Mouse (Mus musculus) neural tube, embryonic 11.5 days (tissue): ENCODE measurements around the gene Antxr2. TPM values are rescaled to one million over a fixed set of nuclear protein-coding genes. Genes with fewer than 3 reads are reported as not detected.

ENCODE experiments used
- ATAC-seq: fragments of 200-750 bp; cut with Nextera tagmentation; 2 replicates; pipeline ENCODE4 v1.8.0; 2017; ENCODE audit warnings: moderate number of reproducible peaks, mild to moderate bottlenecking, moderate TSS enrichment, moderate library complexity; ENCODE audit not compliant: insufficient read depth, low FRiP score, low TSS enrichment
- DNase-seq: peaks from one replicate; pipeline ENCODE4 v3.0.0-alpha.2; 2015; ENCODE audit warnings: low spot score
- H3K27ac ChIP-seq: fragments of 300-500 bp; sonication (generic); 2 replicates; pipeline ENCODE4 v1.5.1; 2014; ENCODE audit warnings: low read depth, mild to moderate bottlenecking, low read length
- H3K27me3 ChIP-seq: fragments of 300-500 bp; sonication (generic); 2 replicates; pipeline ENCODE4 v1.6.1; 2014; ENCODE audit warnings: mild to moderate bottlenecking, low read length, mixed read lengths; ENCODE audit not compliant: control insufficient read depth, insufficient read depth
- H3K36me3 ChIP-seq: fragments of 300-500 bp; sonication (generic); 2 replicates; pipeline ENCODE4 v1.6.1; 2014; ENCODE audit warnings: mild to moderate bottlenecking, low read length, moderate library complexity, mixed read lengths; ENCODE audit not compliant: control insufficient read depth, insufficient read depth
- H3K4me1 ChIP-seq: fragments of 300-500 bp; sonication (generic); 2 replicates; pipeline ENCODE4 v1.6.1; 2014; ENCODE audit warnings: low read length, mixed read lengths; ENCODE audit not compliant: control insufficient read depth, insufficient read depth
- H3K4me2 ChIP-seq: fragments of 300-500 bp; sonication (generic); 2 replicates; pipeline ENCODE4 v1.6.1; 2014; ENCODE audit warnings: low read depth, mild to moderate bottlenecking, moderate library complexity
- H3K4me3 ChIP-seq: fragments of 300-500 bp; sonication (generic); 2 replicates; pipeline ENCODE4 v1.5.1; 2014; ENCODE audit warnings: low read depth, low read length
- H3K9ac ChIP-seq: fragments of 300-500 bp; sonication (generic); 2 replicates; pipeline ENCODE4 v1.6.1; 2014; ENCODE audit warnings: mild to moderate bottlenecking, low read length
- H3K9me3 ChIP-seq: fragments of 300-500 bp; sonication (generic); 2 replicates; pipeline ENCODE4 v1.6.1; 2016; ENCODE audit warnings: low read length; ENCODE audit not compliant: control insufficient read depth
- WGBS: fragments of 180-500 bp; shearing (Covaris S2); extraction: QIAGEN DNeasy Blood & Tissue Kit; methylation state at CpG from one replicate; pipeline ENCODE4 v1.1.7; 2014; 5-methylcytosine and 5-hydroxymethylcytosine counted together
- polyA plus RNA-seq: library from polyadenylated mRNA; unstranded; fragments of >200 nt; fragmentation: Nextera tagmentation; extraction: Ambion mirVana; gene quantifications from 2 replicates; pipeline ENCODE4 v1.2.1, GENCODE M21; 2014

The Antxr2 gene
- polyA plus RNA-seq, 1 experiment from 2014 or later = 14.5 TPM

DNA sequence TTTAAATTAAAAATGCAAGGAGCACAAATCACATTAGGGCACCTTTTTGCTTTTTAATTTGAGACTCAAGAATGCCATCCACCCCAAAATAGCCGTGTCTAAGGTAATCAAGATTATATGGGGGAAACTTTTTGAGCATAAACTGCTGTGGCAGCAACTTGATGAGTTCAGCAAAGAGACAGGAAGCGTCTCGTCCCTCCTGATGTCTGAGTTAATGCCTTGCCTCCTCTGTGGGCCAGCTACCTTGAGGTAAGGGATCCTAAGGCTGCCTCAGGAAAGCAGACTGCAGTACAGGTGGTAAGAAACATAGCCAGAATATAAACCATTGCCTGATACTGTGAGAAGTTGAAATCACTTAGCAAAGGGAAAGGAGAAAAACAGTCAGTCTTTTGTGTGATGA lies 71.8 kb downstream of the Antxr2 start:
- Histone ChIP-seq H3K9me3 (no peaks in the 10 kb centered on the region), H3K27ac (no peak overlapping the region), H3K9ac (no peak overlapping the region), H3K4me2 (no peak overlapping the region), H3K27me3 (no peaks in the 10 kb centered on the region), H3K4me3 (no peak overlapping the region), H3K36me3 (no peaks in the 10 kb centered on the region), H3K4me1 (no peaks in the 10 kb centered on the region)
- 86% methylated on average over 3 of the region's 3 CpGs for WGBS
- ATAC-seq (no peak), DNase-seq (no peak)

DNA sequence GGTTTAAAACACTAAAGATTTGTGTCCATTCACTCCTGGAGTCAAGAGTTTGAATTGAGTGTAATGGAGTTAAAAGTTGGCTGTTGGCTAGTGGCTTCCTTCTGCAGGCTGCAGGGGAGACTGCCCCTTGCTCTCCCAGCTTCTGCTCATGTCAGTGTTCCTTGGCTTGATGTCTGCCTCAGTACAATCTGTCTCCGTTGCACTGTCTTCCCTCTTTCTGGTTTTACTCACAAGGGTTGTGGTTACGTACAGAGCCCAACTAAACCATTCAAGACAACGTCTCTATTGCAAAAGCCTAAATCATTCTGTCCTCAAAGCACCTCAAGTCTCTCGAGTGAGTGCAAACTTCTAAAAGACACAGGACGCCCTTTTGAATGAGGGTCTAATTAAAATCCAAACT lies 73.3 kb downstream of the Antxr2 start:
- WGBS = 86% methylated on average over 5 of the region's 5 CpGs
- no peak for DNase-seq
- H3K9me3 ChIP-seq = no peaks in the 10 kb centered on the region

DNA sequence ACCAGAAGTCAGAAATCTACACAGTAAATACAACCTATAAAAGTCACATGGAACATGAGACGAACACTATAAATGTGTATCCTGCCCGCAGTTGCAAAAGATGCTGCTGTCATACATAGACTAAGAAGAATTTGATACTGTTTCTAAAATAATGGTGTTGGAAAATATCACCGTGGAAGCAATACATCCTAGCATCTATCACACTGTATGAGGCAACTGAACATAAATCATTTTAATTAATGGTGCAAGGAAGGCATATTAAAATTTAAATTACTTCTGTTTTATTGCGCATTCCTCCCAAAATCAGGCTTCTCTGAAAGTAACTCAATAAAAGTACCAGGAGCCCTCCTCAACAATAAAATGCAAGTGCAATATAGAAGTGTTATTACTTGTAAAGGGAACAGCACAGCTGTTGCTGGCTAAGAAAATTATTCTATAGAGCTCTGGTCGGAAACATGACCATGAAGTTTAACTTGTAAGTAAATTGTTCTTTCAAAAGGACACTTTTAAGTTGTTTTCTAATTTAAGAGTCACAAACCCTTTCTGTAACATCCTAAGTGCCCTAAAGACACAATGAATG lies 76.6 kb downstream of the Antxr2 start:
- Histone ChIP-seq H3K4me1 (no peaks in the 10 kb centered on the region), H3K27me3 (no peaks in the 10 kb centered on the region), H3K4me2 (no peak overlapping the region), H3K27ac (no peak overlapping the region), H3K4me3 (no peak overlapping the region), H3K36me3 (no peaks in the 10 kb centered on the region), H3K9me3 (no peaks in the 10 kb centered on the region), H3K9ac (no peak overlapping the region)
- ATAC-seq (no peak), DNase-seq (no peak)
- WGBS = 82% methylated on average over 5 of the region's 5 CpGs

More for the DNA sequence above, 73.3 kb downstream of the Antxr2 start:
- H3K9ac ChIP-seq = no peak overlapping the region
- ATAC-seq = no peak
- H3K4me1 ChIP-seq = no peaks in the 10 kb centered on the region
- no peak overlapping the region for H3K27ac ChIP-seq
- no peaks in the 10 kb centered on the region for H3K36me3 ChIP-seq
- H3K4me3 ChIP-seq = no peak overlapping the region
- H3K4me2 ChIP-seq = no peak overlapping the region
- H3K27me3 ChIP-seq = no peaks in the 10 kb centered on the region

DNA sequence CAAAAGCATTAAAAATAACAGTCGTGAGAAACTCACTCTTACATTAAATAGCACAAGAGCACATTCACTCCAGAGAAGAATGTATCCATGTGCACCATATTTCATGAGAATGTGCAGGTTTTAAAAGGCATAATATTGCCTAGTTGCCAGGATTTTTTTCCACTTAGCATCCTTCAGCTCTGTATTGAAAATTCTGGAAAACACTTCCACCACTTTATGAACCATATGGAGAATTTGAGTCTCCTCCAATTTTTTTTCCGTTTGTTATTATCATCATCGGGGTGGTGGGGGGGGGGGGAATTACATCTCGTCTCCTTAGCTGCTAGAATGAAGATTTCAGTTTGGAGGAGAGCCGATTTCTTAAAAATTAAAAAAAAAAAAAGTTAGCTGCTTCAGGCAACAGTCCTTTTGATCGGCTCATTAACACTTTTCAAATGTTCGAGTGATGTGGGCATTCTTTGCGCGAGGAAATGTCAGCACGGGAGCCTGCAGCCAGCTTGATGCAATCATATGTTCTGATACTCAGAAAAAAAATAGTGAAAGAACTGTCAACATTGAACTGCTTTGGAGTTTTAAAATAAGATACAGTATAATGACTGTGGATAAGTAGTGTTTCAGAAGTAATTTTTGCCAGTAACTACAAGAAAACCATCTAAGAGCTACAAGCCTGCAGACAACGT lies 77.5 kb downstream of the Antxr2 start:
- H3K4me2 ChIP-seq = no peak overlapping the region

DNA sequence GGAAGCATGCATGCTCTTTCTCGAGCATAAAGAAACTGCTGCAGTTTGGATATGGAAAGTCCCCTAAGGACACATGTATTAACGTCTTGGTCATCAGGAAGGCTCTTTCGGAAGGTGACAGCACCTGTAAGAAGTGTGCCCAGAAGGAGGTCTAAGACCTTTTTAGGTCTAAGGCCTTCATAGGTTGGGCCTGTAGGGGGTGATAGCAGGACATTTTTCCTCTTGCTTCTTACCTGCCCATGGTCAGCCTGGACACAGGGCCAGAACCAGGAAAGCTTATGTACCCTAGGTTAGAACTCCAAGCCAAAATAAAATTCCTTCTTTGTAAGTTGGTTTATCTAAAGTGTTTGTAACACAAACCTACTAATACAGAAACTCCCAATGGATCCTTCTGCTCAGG lies 83.6 kb downstream of the Antxr2 start:
- no peak overlapping the region for H3K4me3 ChIP-seq
- H3K4me1 ChIP-seq = no peaks in the 10 kb centered on the region
- no peaks in the 10 kb centered on the region for H3K36me3 ChIP-seq
- DNase-seq (no peak), ATAC-seq (no peak)
- no peaks in the 10 kb centered on the region for H3K27me3 ChIP-seq
- H3K4me2 ChIP-seq = no peak overlapping the region
- WGBS = 79% methylated on average over 3 of the region's 3 CpGs
- no peaks in the 10 kb centered on the region for H3K9me3 ChIP-seq
- no peak overlapping the region for H3K9ac ChIP-seq
- no peak overlapping the region for H3K27ac ChIP-seq

More for the DNA sequence above, 77.5 kb downstream of the Antxr2 start:
- Histone ChIP-seq H3K36me3 (no peaks in the 10 kb centered on the region), H3K9ac (no peak overlapping the region), H3K27me3 (no peaks in the 10 kb centered on the region), H3K27ac (no peak overlapping the region), H3K4me1 (no peaks in the 10 kb centered on the region), H3K9me3 (no peaks in the 10 kb centered on the region), H3K4me3 (no peak overlapping the region)
- 89% methylated on average over 11 of the region's 11 CpGs for WGBS
- ATAC-seq (no peak), DNase-seq (no peak)

DNA sequence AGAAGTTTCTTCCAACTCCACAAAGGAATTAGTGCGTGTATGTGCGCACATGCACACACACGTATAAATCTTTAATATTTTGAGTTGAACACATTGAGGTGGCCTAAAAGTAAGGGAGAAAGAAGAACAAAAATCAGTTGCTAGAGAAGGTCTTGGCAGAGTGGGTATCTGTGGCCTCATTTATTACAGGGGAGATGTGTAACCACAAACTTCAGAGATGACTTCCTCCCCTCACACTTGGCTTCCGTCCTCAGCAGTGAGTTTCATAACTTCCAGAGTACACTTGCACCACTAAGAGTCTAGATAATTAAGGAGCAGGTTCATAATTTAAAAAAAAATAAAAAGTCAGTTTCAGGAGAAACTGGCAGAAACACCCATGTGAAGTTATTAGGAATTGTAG lies 84.6 kb downstream of the Antxr2 start:
- Histone ChIP-seq H3K27ac (no peak overlapping the region), H3K4me3 (no peak overlapping the region), H3K4me2 (no peak overlapping the region), H3K27me3 (no peaks in the 10 kb centered on the region), H3K9ac (no peak overlapping the region), H3K9me3 (no peaks in the 10 kb centered on the region), H3K4me1 (no peaks in the 10 kb centered on the region), H3K36me3 (no peaks in the 10 kb centered on the region)
- ATAC-seq (no peak), DNase-seq (no peak)
- WGBS = 97% methylated on average over 4 of the region's 4 CpGs

DNA sequence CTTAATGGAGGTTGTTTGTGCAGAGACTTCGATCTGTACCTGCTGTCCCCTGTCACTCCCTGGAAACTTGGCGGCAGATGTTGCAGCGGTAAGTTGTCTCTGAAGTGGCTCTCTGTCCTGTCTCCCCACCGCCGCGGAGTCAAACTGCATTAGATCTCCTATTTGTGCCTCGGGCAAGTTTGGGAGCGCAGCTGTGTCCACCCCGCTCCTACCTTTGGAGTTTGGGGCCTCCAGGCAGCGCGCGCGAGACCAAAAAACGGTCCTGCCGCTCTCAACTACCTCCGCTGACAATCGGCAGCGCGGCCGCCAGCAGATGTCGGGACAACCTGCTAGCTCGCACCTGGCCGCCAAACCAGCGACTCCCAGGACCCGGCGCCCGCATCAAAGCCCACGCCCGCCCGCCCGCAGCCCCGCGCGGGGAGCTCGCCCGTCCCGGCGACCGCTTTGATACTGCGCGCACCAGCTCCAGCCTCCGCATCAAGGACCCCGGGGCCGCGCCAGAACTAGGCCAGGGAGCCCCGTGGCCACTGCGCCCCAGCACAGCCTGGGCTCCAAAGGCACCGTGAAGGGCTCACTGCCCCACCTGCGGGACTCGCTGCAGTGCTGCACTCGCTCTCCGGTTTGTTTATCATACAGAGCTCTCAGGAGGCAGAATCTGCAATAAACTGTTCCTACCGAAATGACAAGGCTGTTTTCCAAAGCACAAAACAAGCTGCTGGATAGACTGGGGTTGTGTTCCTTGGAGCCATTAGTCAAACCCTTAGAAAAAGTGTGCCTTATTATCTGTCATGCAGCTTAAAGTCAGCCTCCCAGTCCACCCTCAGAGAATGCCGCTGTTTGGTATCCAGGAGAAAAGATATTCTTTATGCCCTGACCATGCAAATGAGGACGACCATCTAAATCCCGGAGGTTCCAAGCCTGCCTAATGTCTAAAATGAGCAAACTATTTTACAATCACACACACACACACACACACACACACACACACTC lies 95.4 kb downstream of the Antxr2 start:
- H3K27me3 ChIP-seq = no peaks in the 10 kb centered on the region
- no peak overlapping the region for H3K27ac ChIP-seq
- H3K9me3 ChIP-seq = no peaks in the 10 kb centered on the region
- peak; percentile 86 for ATAC-seq
- H3K9ac ChIP-seq = peak overlapping the region; percentile 47
- peak overlapping the region; percentile 51 for H3K4me3 ChIP-seq
- peak; percentile 60 for DNase-seq
- no peaks in the 10 kb centered on the region for H3K36me3 ChIP-seq
- H3K4me2 ChIP-seq = peak overlapping the region; percentile 94
- H3K4me1 ChIP-seq = 0 out of 2 replicates have a peak, but pooled peaks cover 4% of the 10 kb centered on the region
- 3% methylated on average over 54 of the region's 56 CpGs for WGBS

DNA sequence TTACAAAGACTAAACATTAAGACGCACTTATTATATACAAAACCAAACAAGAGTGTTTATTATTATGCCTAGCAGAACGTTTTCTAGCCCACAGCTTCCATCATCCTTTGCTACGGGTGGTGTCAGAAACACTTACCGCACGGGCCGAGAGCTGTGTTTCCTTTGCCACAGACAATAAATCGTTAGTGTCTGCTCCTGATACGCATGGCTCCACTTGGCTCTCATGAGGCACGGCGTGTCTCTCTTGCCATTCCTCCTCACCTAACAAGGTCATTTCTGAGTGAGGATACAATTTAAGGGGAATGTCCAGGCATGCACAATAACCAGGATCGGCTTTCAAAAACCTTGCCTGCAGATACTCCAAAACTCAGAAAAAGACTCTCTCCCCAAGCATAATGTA lies 113.2 kb downstream of the Antxr2 start:
- Histone ChIP-seq H3K27ac (no peak overlapping the region), H3K4me3 (no peak overlapping the region), H3K9me3 (no peaks in the 10 kb centered on the region), H3K27me3 (no peaks in the 10 kb centered on the region), H3K36me3 (no peaks in the 10 kb centered on the region), H3K4me1 (no peaks in the 10 kb centered on the region; the same call in 1 of the 2 replicates), H3K4me2 (no peak overlapping the region), H3K9ac (no peak overlapping the region)
- DNase-seq = no peak
- no peak for ATAC-seq
- WGBS = 53% methylated on average over 11 of the region's 11 CpGs
